Mouse (Mus musculus) kidney, adult 18-20 months (tissue): Measurements from ENCODE around the gene 4933402E13Rik.

Experiments
- DNase-seq: peaks from one replicate; pipeline ENCODE4 v3.0.0; 2021

The 4933402E13Rik gene

DNA sequence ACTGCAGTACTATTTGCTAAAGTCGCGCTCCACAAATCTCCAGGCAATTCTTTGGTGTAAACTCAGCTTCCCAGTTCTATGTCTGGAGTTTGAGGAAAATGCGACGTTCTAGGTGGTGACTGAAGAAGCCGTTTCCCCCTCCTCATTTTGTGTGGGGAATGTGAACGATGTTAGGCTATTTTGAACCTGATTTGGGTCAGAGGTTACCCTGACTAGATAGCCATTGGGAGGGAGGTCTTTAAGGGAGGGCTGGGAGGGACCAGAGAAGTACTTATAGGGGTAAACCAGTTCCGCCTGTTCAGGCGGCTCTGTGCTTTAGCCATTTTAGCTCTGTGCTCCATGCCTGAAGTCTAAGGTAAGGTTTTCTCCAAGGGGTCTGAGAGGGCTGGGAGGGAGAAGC, at the start of gene 4933402E13Rik:
4933402E13Rik (plus strand) TSS at position 301 of the 400 bp plus-strand sequence.
- DNase-seq, result no peak
